Mouse (Mus musculus) natural killer cell, adult 2 months (primary cell): ENCODE measurements around the gene Lrsam1.
A peak's percentile ranks its signal among the peaks of the same experiment; 100 is the strongest.
"Not testable (repeated sequence)": the region's sequence is repeated elsewhere in the genome, so short reads cannot be mapped to it uniquely, and the experiment has no call there.

Experiments
- DNase-seq, 2 experiments: peaks; one replicate each; pipeline ENCODE4 v3.0.0; 2022; ENCODE audit warnings: low spot score in 2 of 2

Gene Lrsam1

DNA sequence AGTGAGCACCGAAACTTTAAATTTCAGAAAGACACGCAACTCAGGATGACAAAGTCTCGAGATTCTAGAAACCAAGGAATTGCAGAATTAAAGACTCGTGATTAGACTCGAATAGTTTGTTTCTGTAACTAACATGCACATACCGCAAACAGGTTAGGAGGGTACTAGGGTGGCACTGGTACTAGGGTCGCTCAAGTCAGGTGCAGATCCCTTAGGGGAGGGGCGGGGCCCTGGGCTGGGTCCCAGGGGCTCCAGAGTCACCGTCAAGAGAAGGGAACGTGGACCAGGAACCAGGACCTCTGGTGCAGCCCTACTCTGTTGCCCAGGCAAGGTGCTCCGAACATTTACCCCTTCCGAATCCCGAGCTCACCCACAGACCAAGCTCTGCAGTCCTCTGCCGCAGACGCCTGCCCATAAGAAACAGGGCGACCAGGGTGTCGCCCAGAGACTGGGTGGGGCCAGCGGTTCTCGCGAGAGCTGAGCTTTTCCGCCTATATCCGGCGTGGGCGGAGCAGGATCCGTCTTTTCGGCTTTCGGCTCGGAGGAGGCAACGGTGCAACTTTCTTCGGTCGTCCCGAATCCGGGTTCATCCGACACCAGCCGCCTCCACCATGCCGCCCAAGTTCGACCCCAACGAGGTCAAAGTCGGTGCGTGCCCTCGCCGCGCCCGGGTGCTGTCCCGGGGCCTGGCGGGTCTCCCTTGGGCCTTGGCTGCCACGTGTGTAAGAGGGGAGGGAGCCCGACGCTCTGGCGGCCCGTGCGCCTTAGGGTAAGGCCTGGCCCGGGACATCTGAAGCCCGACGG lies at the start of gene Lrsam1, which contains the start of gene Rpl12:
Lrsam1 (minus strand) TSS at position 423 of the 804 bp plus-strand sequence.
Rpl12 (plus strand) TSS at position 368 of the 804 bp plus-strand sequence.
- DNase-seq: peak; percentile 94 to 95

DNA sequence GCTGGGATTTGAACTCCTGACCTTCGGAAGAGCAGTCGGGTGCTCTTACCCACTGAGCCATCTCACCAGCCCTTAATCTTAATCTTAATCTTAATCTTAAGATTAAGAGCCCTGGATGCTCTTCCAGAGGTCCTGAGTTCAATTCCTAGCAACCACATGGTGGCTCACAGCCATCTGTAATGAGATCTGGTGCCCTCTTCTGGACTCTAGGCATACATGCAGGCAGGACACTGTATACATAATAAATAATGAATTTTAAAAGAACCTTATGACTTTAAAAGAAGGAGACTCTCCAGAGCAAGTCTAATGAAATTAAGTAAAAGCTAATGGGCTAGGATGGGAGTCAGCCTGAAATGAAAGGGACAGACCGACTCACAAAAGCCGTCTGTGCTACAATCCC lies 47.6 kb upstream of the Lrsam1 start:
- DNase-seq: not testable (repeated sequence)

GRCm38 (mm10) chr2:33005041-33005440 lies 43.6 kb upstream of the Lrsam1 start:
- no peak for DNase-seq

DNA sequence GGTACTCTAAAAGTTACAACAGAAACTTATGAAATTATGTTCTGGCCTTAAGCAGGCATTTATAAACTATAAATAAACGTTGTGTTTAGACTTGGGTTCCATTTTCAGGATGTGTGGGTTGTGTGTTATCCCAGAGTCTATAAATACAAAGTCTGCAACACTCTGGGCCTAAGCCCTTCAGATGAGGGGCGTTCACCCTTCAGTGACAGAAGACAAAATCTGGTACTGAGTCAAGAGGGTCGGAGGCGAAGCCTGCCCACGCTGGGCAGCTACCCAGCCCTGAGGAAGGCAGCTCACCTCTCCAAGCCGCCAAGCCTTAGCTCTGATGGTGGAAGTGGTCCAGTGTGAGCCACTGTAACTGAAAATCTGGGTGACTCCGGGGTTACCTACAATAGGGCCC lies 40.7 kb upstream of the Lrsam1 start:
- no peak for DNase-seq

DNA sequence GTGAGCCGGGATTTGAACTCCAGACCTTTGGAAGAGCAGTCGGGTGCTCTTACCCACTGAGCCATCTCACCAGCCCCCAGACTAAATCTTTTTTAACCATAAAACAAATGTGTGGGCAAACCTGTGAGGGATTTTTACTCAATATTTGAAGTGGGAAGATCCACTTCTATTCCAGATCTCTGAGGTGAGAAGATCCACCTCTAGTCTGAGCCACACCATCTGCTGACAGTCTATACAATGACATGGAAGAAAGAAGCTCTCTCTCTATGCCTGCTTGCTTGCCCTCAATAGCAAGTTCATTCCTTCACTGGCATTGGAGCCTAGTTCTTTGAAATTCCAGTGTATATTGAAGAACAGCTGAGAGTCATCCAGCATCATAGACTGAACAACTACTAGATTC lies 38.3 kb upstream of the Lrsam1 start:
- no peak for DNase-seq

DNA sequence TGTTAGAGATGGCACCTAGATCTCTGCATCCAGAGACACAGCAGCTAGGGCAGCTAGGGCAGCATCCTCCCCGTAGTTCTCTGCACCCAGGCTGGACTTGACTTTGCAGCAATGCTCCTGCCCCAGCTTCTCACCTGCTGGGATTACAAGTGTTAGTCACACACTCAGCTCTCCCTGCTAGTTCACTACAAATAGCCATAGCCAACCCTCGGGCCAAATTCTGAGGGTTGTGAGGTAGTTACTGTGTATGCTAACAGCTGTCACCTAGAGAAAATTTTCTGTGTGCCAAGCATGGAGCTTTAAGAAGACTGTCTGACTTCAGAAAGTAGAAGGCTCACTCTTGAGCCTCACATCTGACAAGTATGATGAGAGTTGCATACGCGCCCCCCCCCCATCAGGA lies 36.4 kb upstream of the Lrsam1 start:
- no peak for DNase-seq

- no peak for DNase-seq
These were observed 35.7 kb upstream of the Lrsam1 start for GRCm38 (mm10) chr2:32997081-32997480.

DNA sequence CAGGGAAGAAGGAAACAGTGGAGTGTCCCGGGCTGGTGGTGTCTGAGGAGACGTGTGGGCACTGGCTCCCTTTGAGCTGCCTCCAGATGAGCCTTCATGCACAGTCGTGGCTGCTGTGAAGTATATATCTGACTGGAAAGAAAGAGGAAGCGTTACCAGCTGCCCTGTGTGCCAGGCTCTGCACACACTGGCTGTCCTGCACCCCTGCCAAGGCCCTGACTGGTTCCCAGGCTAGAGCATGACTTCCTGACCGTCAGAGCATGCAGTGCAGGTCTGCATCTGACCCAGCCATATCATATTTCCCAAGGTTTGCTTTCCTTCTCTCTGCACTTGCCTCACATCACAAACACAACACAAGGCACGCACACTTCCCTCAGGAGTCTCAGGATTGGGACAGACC lies 30.7 kb upstream of the Lrsam1 start:
- DNase-seq: no peak

DNA sequence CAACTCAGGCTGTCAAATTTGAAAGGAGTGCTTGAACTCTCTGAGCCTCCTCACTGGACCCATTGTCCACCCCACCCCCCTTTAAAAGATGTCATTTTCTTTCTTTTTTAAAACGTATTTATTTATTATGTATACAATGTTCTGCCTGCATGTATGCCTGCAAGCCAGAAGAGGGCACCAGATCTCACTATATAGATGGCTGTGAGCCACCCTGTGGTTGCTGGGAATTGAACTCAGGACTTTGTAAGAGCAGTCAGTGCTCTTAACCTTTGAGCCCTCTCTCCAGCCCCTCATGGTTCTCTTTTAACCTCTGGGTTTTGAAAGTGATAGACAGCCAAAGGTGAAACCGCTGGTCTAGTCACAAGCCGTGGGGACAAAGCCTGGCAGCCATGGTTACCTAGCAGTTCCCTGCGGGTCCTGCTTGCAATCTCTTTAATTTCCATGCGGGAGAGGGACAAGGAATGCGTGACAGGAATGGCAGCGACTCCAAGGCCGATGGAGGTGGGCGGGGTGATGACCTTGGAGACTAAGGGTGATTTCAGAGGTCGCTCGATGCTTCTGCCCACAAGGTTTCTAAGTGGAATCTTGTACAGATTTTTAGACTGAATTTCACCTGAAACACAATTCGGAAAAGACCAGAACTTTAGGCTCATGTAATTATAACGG lies 28.9 kb upstream of the Lrsam1 start:
- peak; percentile 27 to 30 for DNase-seq

GRCm38 (mm10) chr2:32989376-32989775 lies 28.0 kb upstream of the Lrsam1 start:
- DNase-seq: no peak

GRCm38 (mm10) chr2:32985844-32986243 lies 24.4 kb upstream of the Lrsam1 start:
- no peak for DNase-seq

- no peak for DNase-seq
These were observed 22.2 kb upstream of the Lrsam1 start for GRCm38 (mm10) chr2:32983617-32984016.

- no peak for DNase-seq
These were observed 21.3 kb upstream of the Lrsam1 start for GRCm38 (mm10) chr2:32982700-32983099.

DNA sequence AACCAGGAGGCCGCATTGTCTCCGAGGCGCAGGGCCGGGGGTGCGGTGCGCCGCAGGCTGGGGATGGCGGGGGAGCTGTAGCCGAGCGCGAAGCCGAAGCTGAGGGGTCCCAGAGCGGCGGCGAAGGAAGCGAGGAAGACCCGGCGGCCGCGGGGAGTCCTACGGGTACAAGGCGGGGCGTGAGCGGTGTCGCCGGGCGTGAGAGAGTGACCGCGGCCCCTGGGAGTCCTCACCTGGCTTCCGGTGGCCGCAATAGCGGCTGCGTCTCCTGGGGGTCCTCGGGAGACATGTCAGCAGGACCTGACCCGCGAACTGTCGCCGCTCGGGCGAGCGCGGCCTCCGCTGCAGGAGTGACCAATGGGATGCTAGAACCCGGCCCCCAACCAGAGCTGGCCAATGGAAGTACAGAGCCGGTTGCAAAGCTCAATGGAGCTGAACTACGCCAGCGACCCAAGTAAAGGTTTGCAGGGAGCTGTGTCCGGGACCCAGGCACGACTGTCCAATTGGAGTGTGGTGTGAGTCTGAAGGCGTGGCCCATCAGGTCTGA lies 20.4 kb upstream of the Lrsam1 start, which contains the start of gene Slc2a8:
Slc2a8 (minus strand) TSS at position 359 of the 547 bp plus-strand sequence.
- DNase-seq: peak; percentile 81 to 82

- peak in 1 of 2 experiments; percentile 22 for DNase-seq
These were observed 19.9 kb upstream of the Lrsam1 start for GRCm38 (mm10) chr2:32981281-32981680.

DNA sequence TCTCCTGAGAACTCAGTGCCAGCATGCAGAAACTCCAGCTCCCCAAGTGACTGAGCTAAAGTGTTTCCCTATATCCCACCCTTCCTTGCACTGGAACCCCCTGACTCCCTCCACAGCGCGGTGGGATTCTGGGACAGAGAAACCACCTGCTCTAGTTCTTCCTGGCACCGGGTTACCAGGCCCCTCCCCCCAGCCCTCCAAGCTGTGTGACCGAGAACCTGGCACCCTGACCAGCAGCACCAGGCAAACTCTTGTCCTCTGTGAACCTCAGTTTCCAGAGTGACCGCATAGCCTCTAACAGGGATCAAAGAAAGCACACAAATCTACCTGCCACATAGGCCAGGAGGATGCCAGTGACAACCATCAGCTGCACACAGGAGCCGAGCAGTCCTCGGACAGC lies 18.3 kb upstream of the Lrsam1 start:
- DNase-seq: no peak

DNA sequence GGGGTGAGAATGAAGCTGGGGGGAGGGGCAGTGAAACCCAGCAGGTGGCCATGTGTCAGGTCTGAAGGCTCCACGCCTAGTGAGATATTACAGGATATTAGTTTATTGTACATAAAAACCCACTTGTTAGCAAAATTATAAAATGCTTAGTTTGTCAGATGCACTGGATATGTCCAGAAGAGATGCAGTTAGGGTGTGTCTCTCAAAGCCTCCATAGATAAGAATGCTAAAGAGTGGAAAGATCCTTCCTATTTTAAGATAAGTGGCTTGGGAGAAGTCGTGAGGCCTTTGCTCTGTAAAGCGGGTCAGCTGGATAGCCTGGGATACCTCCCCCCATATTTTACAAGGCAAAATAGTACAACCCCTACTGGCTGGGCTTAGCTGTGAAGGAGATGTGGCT lies 17.3 kb upstream of the Lrsam1 start:
- DNase-seq: no peak

- no peak for DNase-seq
These were observed 15.7 kb upstream of the Lrsam1 start for GRCm38 (mm10) chr2:32977114-32977513.

DNA sequence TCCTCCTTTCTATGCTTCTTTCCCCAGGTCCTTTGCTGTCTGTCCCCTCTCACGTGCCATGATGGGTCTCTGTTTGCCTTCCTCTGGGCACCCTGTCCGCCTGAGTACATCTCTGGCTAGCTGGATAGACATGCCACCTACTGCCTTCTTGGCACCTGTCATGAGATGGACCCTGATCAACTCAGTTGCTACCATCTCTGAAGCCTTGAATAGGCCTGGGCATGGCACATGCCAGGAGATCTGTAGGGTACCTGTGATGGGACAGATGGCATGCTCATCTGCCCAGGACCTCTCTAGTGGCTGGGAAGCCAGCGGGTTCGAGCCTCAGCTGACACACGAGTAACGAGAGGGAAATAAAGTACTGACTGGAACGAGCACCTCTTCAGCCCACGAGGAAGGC lies 12.8 kb upstream of the Lrsam1 start:
- DNase-seq: no peak

DNA sequence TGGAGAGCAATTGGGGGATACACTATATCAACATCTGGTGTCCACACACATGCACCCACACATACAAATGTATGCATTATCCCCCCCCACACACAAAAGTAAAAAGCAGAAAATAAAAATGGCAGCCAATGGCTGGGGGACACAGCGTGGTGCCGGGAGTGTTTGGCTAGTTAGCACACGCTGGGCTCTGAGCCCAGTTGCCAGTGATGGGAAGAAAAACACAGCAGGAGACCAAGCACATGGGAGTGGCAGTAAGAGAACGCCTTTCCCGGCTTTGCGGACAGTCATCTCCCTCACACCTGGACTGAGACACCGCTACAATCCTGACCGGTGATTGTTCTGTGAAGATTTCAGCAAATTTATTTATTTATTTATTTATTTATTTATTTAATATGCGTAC lies 9.8 kb upstream of the Lrsam1 start:
- DNase-seq: no peak

DNA sequence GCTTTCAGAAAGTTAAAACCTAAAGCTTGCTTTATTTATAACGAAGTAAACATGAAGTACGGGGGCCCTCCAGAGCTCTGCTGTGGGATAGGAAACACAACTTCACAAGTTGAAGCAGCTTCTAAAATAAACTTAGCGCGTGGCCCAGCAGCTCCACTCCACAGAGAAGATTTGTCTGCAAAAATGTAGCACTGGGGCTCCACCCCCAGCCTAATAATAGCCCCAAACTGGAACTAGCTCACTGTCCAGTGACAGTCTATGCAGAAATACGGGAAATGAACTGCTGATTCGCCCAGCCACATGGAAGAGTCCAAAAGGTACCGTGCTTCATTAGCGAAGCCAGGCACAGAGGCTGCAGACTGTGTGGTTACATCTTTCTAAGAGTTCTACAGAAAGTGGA lies 7.9 kb upstream of the Lrsam1 start:
- no peak for DNase-seq

- no peak for DNase-seq
These were observed 6.7 kb upstream of the Lrsam1 start for GRCm38 (mm10) chr2:32968024-32968614.
